Mouse (Mus musculus) limb, embryonic 10.5 days (tissue): ENCODE measurements around the gene Ppp2r5a. TPM values are rescaled to one million over a fixed set of nuclear protein-coding genes. Genes with fewer than 3 reads are reported as not detected.

Experiments
- DNase-seq: peaks from one replicate; pipeline ENCODE4 v3.0.0-alpha.2; 2017; ENCODE audit warnings: low spot score
- H3K27ac ChIP-seq: fragments of 300-500 bp; sonication (generic); 2 replicates; pipeline ENCODE4 v1.5.1; 2016; ENCODE audit warnings: mild to moderate bottlenecking
- H3K27me3 ChIP-seq: fragments of 300-500 bp; sonication (generic); 2 replicates; pipeline ENCODE4 v1.6.1; 2016; ENCODE audit warnings: low read depth, mild to moderate bottlenecking; ENCODE audit not compliant: poor library complexity, severe bottlenecking
- H3K36me3 ChIP-seq: fragments of 300-500 bp; sonication (generic); 2 replicates; pipeline ENCODE4 v1.6.1; 2016; ENCODE audit warnings: mild to moderate bottlenecking, moderate library complexity
- H3K4me1 ChIP-seq: fragments of 300-500 bp; sonication (generic); 2 replicates; pipeline ENCODE4 v1.6.1; 2016
- H3K4me3 ChIP-seq: fragments of 300-500 bp; sonication (generic); 2 replicates; pipeline ENCODE4 v1.5.1; 2016; ENCODE audit warnings: mild to moderate bottlenecking, moderate library complexity
- H3K9me3 ChIP-seq: fragments of 300-500 bp; sonication (generic); replicated peaks from 2 replicates; pipeline ENCODE4 v1.6.1; 2016; ENCODE audit warnings: mild to moderate bottlenecking
- WGBS: fragments of 180-500 bp; shearing (Covaris S2); methylation state at CpG from one replicate; pipeline ENCODE4 v1.1.7; 2016; 5-methylcytosine and 5-hydroxymethylcytosine counted together
- polyA plus RNA-seq: library from polyadenylated mRNA; unstranded; fragments of >200 nt; fragmentation: Nextera tagmentation; extraction: Ambion mirVana; gene quantifications from 2 replicates; pipeline ENCODE4 v1.2.1, GENCODE M21; 2016

The Ppp2r5a gene
- polyA plus RNA-seq, 1 experiment from 2014 or later: 11.3 TPM

GRCm38 (mm10) chr1:191307766-191308455 is 95.2 kb downstream of the Ppp2r5a start:
- Histone ChIP-seq H3K4me3 (no peak overlapping the region), H3K9me3 (0 out of 2 replicates have a peak, but pooled peaks cover 2% of the 10 kb centered on the region), H3K27me3 (no peaks in the 10 kb centered on the region), H3K36me3 (peaks cover 18% of the 10 kb centered on the region), H3K27ac (no peak overlapping the region), H3K4me1 (peaks cover 6% of the 10 kb centered on the region; the same call in 1 of the 2 replicates)
- no peak for DNase-seq
- WGBS: 86% methylated on average over 9 of the region's 9 CpGs

GRCm38 (mm10) chr1:191306316-191306715 is 96.8 kb downstream of the Ppp2r5a start:
- no peak overlapping the region for H3K27ac ChIP-seq
- peaks cover 18% of the 10 kb centered on the region for H3K36me3 ChIP-seq
- H3K4me3 ChIP-seq: no peak overlapping the region
- H3K9me3 ChIP-seq: 0 out of 2 replicates have a peak, but pooled peaks cover 2% of the 10 kb centered on the region
- 85% methylated on average over 9 of the region's 9 CpGs for WGBS
- no peaks in the 10 kb centered on the region for H3K27me3 ChIP-seq
- peaks cover 8% of the 10 kb centered on the region for H3K4me1 ChIP-seq
- no peak for DNase-seq

DNA sequence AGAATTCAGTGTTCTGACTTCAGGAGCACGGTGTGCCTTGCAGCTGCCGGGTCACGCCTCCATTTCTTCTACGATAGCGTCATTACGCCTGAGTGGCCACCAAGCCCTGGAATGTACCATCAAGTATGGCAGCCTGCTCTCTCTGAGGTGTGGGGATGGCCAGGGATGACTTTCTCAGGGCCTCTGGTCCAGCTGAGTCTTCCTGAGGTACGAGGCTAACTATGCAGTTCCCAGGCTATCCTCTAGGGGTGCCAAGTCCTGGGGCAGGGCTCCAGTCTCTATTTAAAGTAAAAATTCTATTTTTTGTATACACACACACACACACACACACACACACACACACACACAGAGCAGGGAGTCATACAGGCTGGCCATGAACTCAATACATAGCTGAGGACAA is 97.5 kb downstream of the Ppp2r5a start:
- H3K27ac ChIP-seq: no peak overlapping the region
- no peak overlapping the region for H3K4me3 ChIP-seq
- H3K27me3 ChIP-seq: no peaks in the 10 kb centered on the region
- peaks cover 18% of the 10 kb centered on the region for H3K36me3 ChIP-seq
- DNase-seq: no peak
- 66% methylated on average over 7 of the region's 7 CpGs for WGBS
- peaks cover 8% of the 10 kb centered on the region for H3K4me1 ChIP-seq
- H3K9me3 ChIP-seq: 0 out of 2 replicates have a peak, but pooled peaks cover 2% of the 10 kb centered on the region

DNA sequence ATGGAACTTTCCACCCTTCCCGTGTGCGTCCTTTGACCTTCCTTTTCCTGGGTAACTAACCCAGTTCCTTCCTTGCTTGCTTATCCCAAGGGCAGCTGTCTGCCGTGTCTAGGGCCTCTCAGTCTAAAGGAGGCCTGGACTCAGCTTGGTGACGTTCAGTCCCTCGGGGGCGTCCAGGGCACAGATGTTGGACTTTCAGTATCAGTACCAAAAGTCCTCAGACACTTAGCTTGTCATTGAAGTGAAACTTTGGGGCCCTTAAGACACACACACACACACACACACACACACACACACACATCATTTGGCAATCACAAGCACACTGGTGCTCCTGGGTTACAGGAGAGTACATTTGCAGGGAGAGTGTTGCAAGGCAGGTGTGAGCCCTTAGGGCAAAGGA is 98.9 kb downstream of the Ppp2r5a start:
- no peak overlapping the region for H3K4me3 ChIP-seq
- no peaks in the 10 kb centered on the region for H3K27me3 ChIP-seq
- no peak for DNase-seq
- 74% methylated on average over 6 of the region's 6 CpGs for WGBS
- peaks cover 16% of the 10 kb centered on the region for H3K36me3 ChIP-seq
- H3K27ac ChIP-seq: no peak overlapping the region
- H3K4me1 ChIP-seq: peaks cover 10% of the 10 kb centered on the region
- 0 out of 2 replicates have a peak, but pooled peaks cover 2% of the 10 kb centered on the region for H3K9me3 ChIP-seq

DNA sequence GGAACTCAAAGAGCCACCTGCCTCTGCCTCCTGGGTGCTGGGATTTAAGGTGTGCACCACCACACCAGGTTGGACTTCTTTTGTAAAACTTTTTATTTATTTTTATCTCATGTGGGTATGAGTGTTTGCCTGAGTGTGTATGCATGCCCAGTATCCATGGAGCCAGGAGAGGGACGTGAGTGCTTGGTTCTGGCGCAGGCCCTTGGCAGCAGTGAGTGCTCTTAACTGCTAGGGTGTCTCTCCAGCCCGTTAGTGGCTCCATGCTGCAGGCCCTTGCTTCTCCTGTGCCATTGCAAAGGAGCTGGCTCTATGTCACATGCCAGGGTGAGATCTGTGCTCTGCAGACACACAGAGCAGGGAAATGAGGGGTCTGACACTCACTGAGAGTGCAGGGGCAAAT is 99.3 kb downstream of the Ppp2r5a start:
- Histone ChIP-seq H3K9me3 (0 out of 2 replicates have a peak, but pooled peaks cover 2% of the 10 kb centered on the region), H3K27me3 (no peaks in the 10 kb centered on the region), H3K27ac (no peak overlapping the region), H3K36me3 (peaks cover 14% of the 10 kb centered on the region), H3K4me1 (peaks cover 12% of the 10 kb centered on the region), H3K4me3 (no peak overlapping the region)
- 73% methylated on average over 3 of the region's 3 CpGs for WGBS
- DNase-seq: no peak

Other genes with a start within 250 kb of the Ppp2r5a start
- gene Fam71a, start 238.5 kb downstream of the Ppp2r5a start, polyA plus RNA-seq: not detected in 2 replicates
- gene Atf3, start 185.2 kb downstream of the Ppp2r5a start, polyA plus RNA-seq: 1.8 and 2.8 TPM in 2 replicates
- gene Nenf, start 85.1 kb downstream of the Ppp2r5a start, polyA plus RNA-seq: 50.3 and 53.7 TPM in 2 replicates
- gene Tmem206, start 77.4 kb downstream of the Ppp2r5a start, polyA plus RNA-seq: 25.6 and 27.0 TPM in 2 replicates
- 83.0 and 92.7 TPM in 2 replicates for gene Dtl, start 172.3 kb upstream of the Ppp2r5a start, polyA plus RNA-seq
- gene Ints7, start 172.4 kb upstream of the Ppp2r5a start, polyA plus RNA-seq: 78.5 and 85.3 TPM in 2 replicates